Comparison of ENCODE assay signal across 10 mouse cellular contexts in the genomic region with DNA sequence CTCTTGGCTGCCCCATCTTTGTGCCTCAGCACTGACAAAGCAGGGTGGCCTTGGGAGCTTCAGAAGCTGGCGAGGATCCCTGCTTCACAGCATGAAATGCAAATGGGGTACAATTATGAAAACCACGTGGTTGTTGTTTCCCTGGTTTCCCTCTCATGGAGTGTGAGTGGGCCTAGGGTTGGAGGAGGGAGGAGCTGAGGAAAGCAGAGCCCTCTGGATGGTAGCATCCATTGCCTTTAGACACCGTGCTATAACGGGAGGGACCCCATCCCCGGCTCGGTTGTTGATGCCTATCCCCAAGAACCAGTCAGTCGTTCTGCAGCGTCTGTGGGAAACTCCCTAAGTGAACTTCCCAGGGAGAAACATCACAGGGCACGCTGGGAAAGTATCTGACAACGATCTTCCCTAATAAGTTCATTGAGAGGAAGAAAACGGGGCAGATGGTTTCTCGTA. TPM values are rescaled to one million over a fixed set of nuclear protein-coding genes. Genes with fewer than 3 reads are reported as not detected.
DNase-seq lines count a peak whose midpoint lies in the region.
"Had no signal": no experiment of that assay in that cellular context is flagged by ENCODE, and none has a peak within 500 bp of the region (broad histone marks: within the 10 kb centered on the region; RNA-seq: fewer than 3 reads in every experiment).

No protein-coding gene starts in this region.

- H3K27ac ChIP-seq in heart, embryonic 10.5 days = no peak overlapping the region
- H3K27ac ChIP-seq: stomach, embryonic 15.5 days had no signal

- no peaks in the 10 kb centered on the region for H3K36me3 ChIP-seq in heart, embryonic 10.5 days
- H3K36me3 ChIP-seq: stomach, embryonic 15.5 days had no signal

- 56% methylated on average over 12 of the region's 12 CpGs for WGBS in heart, embryonic 10.5 days

- H3K9me3 ChIP-seq in heart, embryonic 10.5 days = no peaks in the 10 kb centered on the region
- H3K9me3 ChIP-seq: stomach, embryonic 15.5 days had no signal

- peaks cover 23% of the 10 kb centered on the region for H3K27me3 ChIP-seq in heart, embryonic 10.5 days (ENCODE audit: insufficient read depth, poor library complexity, severe bottlenecking)
- H3K27me3 ChIP-seq: CH12.LX; stomach, embryonic 15.5 days had no signal

- DNase-seq in gastrocnemius, adult 18-20 months (ENCODE audit: low spot score) = peak; percentile 24
- no peak for DNase-seq in gastrocnemius, postnatal 36 days
- DNase-seq in retina, postnatal 1 day = peak; percentile 42
- no peak for DNase-seq in retina, embryonic 14.5 days (ENCODE audit: low spot score)
- peak; percentile 75 to 90 for DNase-seq in layer of hippocampus, postnatal 14 days (ENCODE audit: low spot score in 2 of 2)
- peak; percentile 86 for DNase-seq in telencephalon, adult 2 months (ENCODE audit: low read depth, low spot score)
- no peak for DNase-seq in heart, embryonic 10.5 days (ENCODE audit: low spot score)
- no peak for DNase-seq in embryo, embryonic 10 days (ENCODE audit: low spot score)

- intact Hi-C loops in gastrocnemius, postnatal 36 days (cut with DNase I) = no loop called here

- peaks cover 37% of the 10 kb centered on the region for H3K4me1 ChIP-seq in heart, embryonic 10.5 days

- no peak overlapping the region for H3K4me3 ChIP-seq in heart, embryonic 10.5 days
- H3K4me3 ChIP-seq: stomach, embryonic 15.5 days had no signal

RNA-seq across cellular contexts. Expression of gene Klf9, which starts 5.4 kb away (rescaled TPM):
- 100 to 1,000 TPM; 105 to 142 TPM for total RNA-seq in gastrocnemius, adult 18-20 months (2021)
- total RNA-seq in gastrocnemius, postnatal 36 days (2021) = 100 to 1,000 TPM; 115 to 151 TPM
- 100 to 1,000 TPM; 185 to 203 TPM for total RNA-seq in layer of hippocampus, postnatal 14 days (2021)
- 1.4 and 1.6 TPM in 2 replicates for polyA plus RNA-seq in heart, embryonic 10.5 days (2016; fragmentation: Nextera tagmentation; extraction: Ambion mirVana)
- total RNA-seq: CH12.LX had no signal

Comparison
In these comparisons a context has a peak if more than half of its experiments do, and no peak if none do; other contexts are left out.
1. DNase-seq: peak in gastrocnemius, adult 18-20 months (single experiment), retina, postnatal 1 day (single experiment), layer of hippocampus, postnatal 14 days (2 of 2) and telencephalon, adult 2 months (single experiment); none in gastrocnemius, postnatal 36 days (0 of 2), retina, embryonic 14.5 days (single experiment), heart, embryonic 10.5 days (single experiment) and embryo, embryonic 10 days (single experiment).